Mouse (Mus musculus) CD4-positive helper T cell, adult 2 months (primary cell): ENCODE data around the gene Hspa1b.
"Not testable (repeated sequence)": the region's sequence is repeated elsewhere in the genome, so short reads cannot be mapped to it uniquely, and the experiment has no call there.

ENCODE experiments used
- DNase-seq: peaks from one replicate; pipeline ENCODE4 v3.0.0-alpha.2; 2012; ENCODE audit warnings: low read depth, missing footprints, low spot score

The Hspa1b gene

GRCm38 (mm10) chr17:34959130-34959778, at the start of gene Hspa1b:
Gene Hspa1b, minus strand, starts transcription at chr17:34959238.
- DNase-seq = peak; percentile 86

- no peak for DNase-seq
These were observed 48.5 kb upstream of the Hspa1b start for GRCm38 (mm10) chr17:35007387-35007991.

GRCm38 (mm10) chr17:35005902-35006301, 46.9 kb upstream of the Hspa1b start:
- not testable (repeated sequence) for DNase-seq

GRCm38 (mm10) chr17:35005158-35005557, 46.1 kb upstream of the Hspa1b start:
- no peak for DNase-seq

GRCm38 (mm10) chr17:35004075-35004717, 45.2 kb upstream of the Hspa1b start:
- no peak for DNase-seq

GRCm38 (mm10) chr17:35003022-35003838, 44.2 kb upstream of the Hspa1b start:
- no peak for DNase-seq

GRCm38 (mm10) chr17:35002153-35002865, 43.3 kb upstream of the Hspa1b start:
- DNase-seq = peak; percentile 51

- peak; percentile 81 for DNase-seq
These were observed 42.6 kb upstream of the Hspa1b start for GRCm38 (mm10) chr17:35001452-35002152.

- DNase-seq = peak; percentile 89
These were observed 41.8 kb upstream of the Hspa1b start, which contains the start of gene Vars for GRCm38 (mm10) chr17:35000717-35001451. Gene Vars, plus strand, starts transcription at chr17:35000987.

GRCm38 (mm10) chr17:34999871-35000716, 41.1 kb upstream of the Hspa1b start:
- DNase-seq = peak; percentile 62

GRCm38 (mm10) chr17:34998526-34999430, 39.7 kb upstream of the Hspa1b start:
- DNase-seq = no peak

GRCm38 (mm10) chr17:34997142-34997483, 38.1 kb upstream of the Hspa1b start:
- DNase-seq = no peak

GRCm38 (mm10) chr17:34996411-34997141, 37.5 kb upstream of the Hspa1b start:
- no peak for DNase-seq

GRCm38 (mm10) chr17:34995927-34996326, 36.9 kb upstream of the Hspa1b start:
- DNase-seq = not testable (repeated sequence)

GRCm38 (mm10) chr17:34995192-34995591, 36.2 kb upstream of the Hspa1b start:
- not testable (repeated sequence) for DNase-seq

- DNase-seq = no peak
These were observed 35.7 kb upstream of the Hspa1b start for GRCm38 (mm10) chr17:34994751-34995150.

GRCm38 (mm10) chr17:34984218-34984617, 25.2 kb upstream of the Hspa1b start:
- peak; percentile 70 for DNase-seq
